Mouse (Mus musculus) thymus, postnatal 14 days (tissue): ENCODE results near the gene Rabgap1l.

Source experiments
- DNase-seq: peaks from one replicate; pipeline ENCODE4 v3.0.0; 2021

Gene Rabgap1l

GRCm38 (mm10) chr1:160792686-160793355, at the start of gene Rabgap1l:
Gene Rabgap1l, minus strand, starts transcription at chr1:160793211.
- peak; percentile 94 for DNase-seq

- no peak for DNase-seq
Observed at GRCm38 (mm10) chr1:160842567-160842966, 49.6 kb upstream of the Rabgap1l start.

- no peak for DNase-seq
Observed at GRCm38 (mm10) chr1:160840618-160841017, 47.6 kb upstream of the Rabgap1l start.

- no peak for DNase-seq
Observed at GRCm38 (mm10) chr1:160839095-160839494, 46.1 kb upstream of the Rabgap1l start.

GRCm38 (mm10) chr1:160834446-160834845, 41.4 kb upstream of the Rabgap1l start:
- no peak for DNase-seq

GRCm38 (mm10) chr1:160832267-160833021, 39.4 kb upstream of the Rabgap1l start:
- no peak for DNase-seq

- DNase-seq, result no peak
Observed at GRCm38 (mm10) chr1:160830608-160831498, 37.8 kb upstream of the Rabgap1l start.

- DNase-seq, result no peak
Observed at GRCm38 (mm10) chr1:160825441-160825856, 32.4 kb upstream of the Rabgap1l start.

- DNase-seq, result no peak
Observed at GRCm38 (mm10) chr1:160823638-160824037, 30.6 kb upstream of the Rabgap1l start.

GRCm38 (mm10) chr1:160814198-160814597, 21.2 kb upstream of the Rabgap1l start:
- DNase-seq, result no peak

- DNase-seq, result no peak
Observed at GRCm38 (mm10) chr1:160812428-160812827, 19.4 kb upstream of the Rabgap1l start.

- DNase-seq, result no peak
Observed at GRCm38 (mm10) chr1:160811930-160812329, 18.9 kb upstream of the Rabgap1l start.

- no peak for DNase-seq
Observed at GRCm38 (mm10) chr1:160805268-160805667, 12.3 kb upstream of the Rabgap1l start.

GRCm38 (mm10) chr1:160799972-160800371, 7.0 kb upstream of the Rabgap1l start:
- no peak for DNase-seq

- DNase-seq, result no peak
Observed at GRCm38 (mm10) chr1:160795016-160795415, 2.0 kb upstream of the Rabgap1l start.

GRCm38 (mm10) chr1:160793791-160794757, 1.1 kb upstream of the Rabgap1l start:
- no peak for DNase-seq

GRCm38 (mm10) chr1:160792156-160792685, 790 bp downstream of the Rabgap1l start:
- DNase-seq, result no peak

- no peak for DNase-seq
Observed at GRCm38 (mm10) chr1:160791381-160792155, 1.4 kb downstream of the Rabgap1l start.

GRCm38 (mm10) chr1:160790630-160791029, 2.4 kb downstream of the Rabgap1l start:
- DNase-seq, result no peak

- no peak for DNase-seq
Observed at GRCm38 (mm10) chr1:160789876-160790275, 3.1 kb downstream of the Rabgap1l start.

- no peak for DNase-seq
Observed at GRCm38 (mm10) chr1:160787926-160788325, 5.1 kb downstream of the Rabgap1l start.
